Mouse (Mus musculus) hindbrain, embryonic 12.5 days (tissue): ENCODE data around the gene Rnase9. TPM values are rescaled to one million over a fixed set of nuclear protein-coding genes. Genes with fewer than 3 reads are reported as not detected.

Experiments
- ATAC-seq: fragments of 200-750 bp; cut with Nextera tagmentation; 2 replicates; pipeline ENCODE4 v1.8.0; 2017; ENCODE audit warnings: moderate TSS enrichment; ENCODE audit not compliant: low FRiP score
- H3K27ac ChIP-seq: fragments of 300-500 bp; sonication (generic); 2 replicates; pipeline ENCODE4 v1.5.1; 2016; ENCODE audit warnings: mild to moderate bottlenecking
- H3K27me3 ChIP-seq: fragments of 300-500 bp; sonication (generic); 2 replicates; pipeline ENCODE4 v1.6.1; 2016; ENCODE audit warnings: mild to moderate bottlenecking
- H3K36me3 ChIP-seq: fragments of 300-500 bp; sonication (generic); 2 replicates; pipeline ENCODE4 v1.6.1; 2016; ENCODE audit warnings: mild to moderate bottlenecking
- H3K4me1 ChIP-seq: fragments of 300-500 bp; sonication (generic); 2 replicates; pipeline ENCODE4 v1.6.1; 2016
- H3K4me2 ChIP-seq: fragments of 300-500 bp; sonication (generic); replicated peaks from 2 replicates; pipeline ENCODE4 v1.6.1; 2016; ENCODE audit warnings: mild to moderate bottlenecking
- H3K4me3 ChIP-seq: fragments of 300-500 bp; sonication (generic); 2 replicates; pipeline ENCODE4 v1.5.1; 2016; ENCODE audit warnings: mild to moderate bottlenecking
- H3K9ac ChIP-seq: fragments of 300-500 bp; sonication (generic); 2 replicates; pipeline ENCODE4 v1.6.1; 2016; ENCODE audit warnings: mild to moderate bottlenecking, moderate library complexity
- H3K9me3 ChIP-seq: fragments of 300-500 bp; sonication (generic); replicated peaks from 2 replicates; pipeline ENCODE4 v1.6.1; 2016; ENCODE audit warnings: mild to moderate bottlenecking
- WGBS: fragments of 180-500 bp; shearing (Covaris S2); methylation state at CpG from one replicate; pipeline ENCODE4 v1.1.7; 2016; 5-methylcytosine and 5-hydroxymethylcytosine counted together
- polyA plus RNA-seq: library from polyadenylated mRNA; unstranded; fragments of >200 nt; fragmentation: Nextera tagmentation; extraction: Ambion mirVana; gene quantifications from 2 replicates; pipeline ENCODE4 v1.2.1, GENCODE M21; 2016

Gene Rnase9
- polyA plus RNA-seq, 1 experiment from 2014 or later: not detected

DNA sequence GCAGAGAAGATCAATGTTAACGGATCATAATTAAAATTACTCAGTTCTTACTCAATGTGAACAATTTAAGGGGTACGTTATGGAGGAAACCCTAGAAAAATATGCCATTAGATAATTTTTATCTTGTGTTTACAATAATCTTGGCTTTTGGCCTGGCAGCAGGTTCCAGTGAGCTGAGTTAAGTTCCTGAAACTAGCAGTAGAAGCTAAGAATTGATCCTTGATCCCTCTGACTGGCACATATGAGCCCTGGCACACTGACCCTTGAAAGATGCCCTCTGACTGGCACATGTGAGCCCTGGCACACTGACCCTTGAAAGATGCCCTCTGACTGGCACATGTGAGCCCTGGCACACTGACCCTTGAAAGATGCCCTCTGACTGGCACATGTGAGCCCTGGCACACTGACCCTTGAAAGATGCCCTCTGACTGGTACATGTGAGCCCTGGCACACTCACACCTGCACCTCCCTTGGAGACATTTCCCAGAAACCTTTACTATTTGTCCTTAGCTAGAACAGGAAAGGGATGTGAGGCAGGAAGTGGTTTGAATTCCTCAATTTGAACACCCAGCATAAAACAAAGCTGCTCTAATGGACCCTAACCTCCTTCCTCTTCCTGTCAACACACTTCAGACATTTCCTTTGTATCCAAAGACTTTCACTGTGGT is 43.5 kb downstream of the Rnase9 start:
- Histone ChIP-seq H3K27me3 (no peaks in the 10 kb centered on the region), H3K36me3 (no peaks in the 10 kb centered on the region), H3K9ac (no peak overlapping the region), H3K4me2 (no peak overlapping the region), H3K27ac (no peak overlapping the region), H3K4me1 (no peaks in the 10 kb centered on the region), H3K9me3 (no peaks in the 10 kb centered on the region), H3K4me3 (no peak overlapping the region)
- no peak for ATAC-seq
- WGBS: 85% methylated on average over 2 of the region's 2 CpGs

DNA sequence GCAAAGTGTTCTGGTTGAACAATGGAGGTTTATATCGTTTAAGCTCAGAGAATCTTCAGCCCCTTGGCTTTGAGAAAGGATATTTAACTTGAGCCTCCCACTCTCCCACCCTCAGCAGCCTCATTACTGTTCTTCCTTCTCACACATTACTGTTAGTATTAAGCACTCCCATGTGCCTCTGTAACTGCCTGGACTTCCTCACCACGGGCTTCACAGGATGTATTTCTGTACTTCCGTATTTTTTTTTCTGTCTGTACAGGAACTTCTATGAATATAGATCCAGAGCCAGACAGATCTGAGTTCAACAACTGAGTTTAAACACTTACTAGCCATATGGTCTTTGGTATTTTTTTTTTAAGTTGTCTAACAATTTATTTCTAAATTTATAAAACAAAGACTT is 44.6 kb downstream of the Rnase9 start:
- Histone ChIP-seq H3K27ac (no peak overlapping the region), H3K4me3 (no peak overlapping the region), H3K9ac (no peak overlapping the region), H3K9me3 (no peaks in the 10 kb centered on the region), H3K4me1 (no peaks in the 10 kb centered on the region), H3K27me3 (no peaks in the 10 kb centered on the region), H3K36me3 (no peaks in the 10 kb centered on the region), H3K4me2 (no peak overlapping the region)
- WGBS: 82% methylated on average over 3 of the region's 3 CpGs
- no peak for ATAC-seq

DNA sequence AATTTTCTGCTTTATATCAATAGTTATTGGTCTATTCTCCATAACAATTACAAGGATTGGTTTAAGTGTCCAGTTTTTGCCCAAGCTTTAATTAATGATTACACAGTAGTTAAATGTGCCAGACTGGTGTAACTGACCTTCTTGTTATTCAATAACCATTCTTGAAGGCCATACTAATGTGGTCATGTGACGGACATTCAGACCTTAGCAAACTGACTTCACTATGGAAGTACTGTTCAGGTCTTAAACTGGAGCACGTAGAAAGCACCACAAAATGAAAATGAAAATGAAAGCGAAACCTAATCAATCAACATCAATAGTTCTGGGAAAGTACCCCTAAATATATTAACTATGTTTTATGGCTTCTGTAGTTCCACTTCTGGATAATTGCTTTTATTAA is 50.6 kb downstream of the Rnase9 start:
- Histone ChIP-seq H3K27me3 (no peaks in the 10 kb centered on the region), H3K4me2 (no peak overlapping the region), H3K9ac (no peak overlapping the region), H3K4me1 (no peaks in the 10 kb centered on the region), H3K4me3 (no peak overlapping the region), H3K9me3 (no peaks in the 10 kb centered on the region), H3K27ac (no peak overlapping the region), H3K36me3 (no peaks in the 10 kb centered on the region)
- no peak for ATAC-seq
- 85% methylated on average over 3 of the region's 3 CpGs for WGBS

Other genes starting within 250 kb of the Rnase9 start
- gene Ccnb1ip1, start 234.1 kb downstream of the Rnase9 start, polyA plus RNA-seq: 0.46 TPM in 1 of 2 replicates, not detected in the other
- 50.8 and 50.9 TPM in 2 replicates for gene Parp2, start 234.0 kb downstream of the Rnase9 start, polyA plus RNA-seq
- 6.3 and 6.7 TPM in 2 replicates for gene Tep1, start 171.3 kb downstream of the Rnase9 start, polyA plus RNA-seq
- gene Klhl33, start 144.4 kb downstream of the Rnase9 start, polyA plus RNA-seq: 0.39 and 0.51 TPM in 2 replicates
- gene Osgep, start 117.0 kb downstream of the Rnase9 start, polyA plus RNA-seq: 108 and 122 TPM in 2 replicates
- 246 and 257 TPM in 2 replicates for gene Apex1, start 116.9 kb downstream of the Rnase9 start, polyA plus RNA-seq
- 71.8 and 79.8 TPM in 2 replicates for gene Pip4p1, start 111.0 kb downstream of the Rnase9 start, polyA plus RNA-seq
- gene Pnp, start 110.8 kb downstream of the Rnase9 start, polyA plus RNA-seq: 38.2 and 39.5 TPM in 2 replicates
- gene Gm49342, start 97.4 kb downstream of the Rnase9 start, polyA plus RNA-seq: not detected in 2 replicates
- 0.50 and 0.59 TPM in 2 replicates for gene Pnp2, start 85.9 kb downstream of the Rnase9 start, polyA plus RNA-seq
- not detected in 2 replicates for gene Rnase10, start 34.1 kb downstream of the Rnase9 start, polyA plus RNA-seq
- not detected in 2 replicates for gene Rnase11, start 8.3 kb upstream of the Rnase9 start, polyA plus RNA-seq
- gene Rnase12, start 15.8 kb upstream of the Rnase9 start, polyA plus RNA-seq: not detected in 2 replicates
- not detected in 2 replicates for gene Olfr750, start 32.6 kb upstream of the Rnase9 start, polyA plus RNA-seq
- gene Rnase4, start 49.2 kb upstream of the Rnase9 start, polyA plus RNA-seq: 17.8 and 18.7 TPM in 2 replicates
- gene Ang, start 49.3 kb upstream of the Rnase9 start, polyA plus RNA-seq: 3.7 and 4.4 TPM in 2 replicates
- not detected in 2 replicates for gene Eddm3b, start 72.6 kb upstream of the Rnase9 start, polyA plus RNA-seq
- gene Rnase6, start 82.0 kb upstream of the Rnase9 start, polyA plus RNA-seq: 0.46 TPM in 1 of 2 replicates, not detected in the other
- gene Rnase1, start 104.9 kb upstream of the Rnase9 start, polyA plus RNA-seq: 0.72 TPM in 1 of 2 replicates, not detected in the other
- gene Rnase2b, start 120.4 kb upstream of the Rnase9 start, polyA plus RNA-seq: not detected in 2 replicates
- not detected in 2 replicates for gene Ang2, start 157.3 kb upstream of the Rnase9 start, polyA plus RNA-seq
- gene Ear14, start 161.5 kb upstream of the Rnase9 start, polyA plus RNA-seq: not detected in 2 replicates
- not detected in 2 replicates for gene Rnase2a, start 214.2 kb upstream of the Rnase9 start, polyA plus RNA-seq